Mouse (Mus musculus) olfactory bulb, adult 2 months (tissue): ENCODE data around the gene Cd247. TPM values are rescaled to one million over a fixed set of nuclear protein-coding genes. Genes with fewer than 3 reads are reported as not detected.

Experiments used
- H3K27ac ChIP-seq: fragments of 200-500 bp; 2 replicates; pipeline ENCODE4 v1.5.1; 2012; ENCODE audit warnings: low read depth, low read length; ENCODE audit not compliant: insufficient read depth
- H3K4me1 ChIP-seq: fragments of 200-500 bp; 2 replicates; pipeline ENCODE4 v1.6.1; 2012; ENCODE audit warnings: low read length; ENCODE audit not compliant: control insufficient read depth, insufficient read depth
- H3K4me3 ChIP-seq: fragments of 200-500 bp; 2 replicates; pipeline ENCODE4 v1.5.1; 2012; ENCODE audit warnings: mild to moderate bottlenecking, low read depth, low read length, moderate library complexity; ENCODE audit not compliant: insufficient read depth
- CTCF ChIP-seq: fragments of 200-500 bp; IDR thresholded peaks from 2 replicates; pipeline ENCODE4 v1.5.1; 2012; ENCODE audit warnings: low read depth, mild to moderate bottlenecking, low read length, moderate library complexity; ENCODE audit not compliant: insufficient read depth
- POLR2A ChIP-seq: fragments of 200-500 bp; IDR thresholded peaks from 2 replicates; pipeline ENCODE4 v1.6.1; 2012; ENCODE audit warnings: mild to moderate bottlenecking, low read depth, low read length, moderate library complexity; ENCODE audit not compliant: insufficient read depth
- WGBS: fragments of 180-500 bp; shearing (Covaris S2); methylation state at CpG from one replicate; pipeline ENCODE4 v1.1.7; 2018; 5-methylcytosine and 5-hydroxymethylcytosine counted together
- polyA plus RNA-seq: library from polyadenylated mRNA; stranded (reverse); fragments of >200 nt; gene quantifications from 2 replicates; pipeline ENCODE4 v1.2.4, GENCODE M21; 2012; ENCODE audit warnings: low replicate concordance; ENCODE audit not compliant: missing spikeins, insufficient read depth, insufficient read length

Gene Cd247
- polyA plus RNA-seq, 1 experiment, result 189 TPM

- TF ChIP-seq CTCF (no peak), POLR2A (no peak)
- Histone ChIP-seq H3K4me3 (no peak overlapping the region), H3K4me1 (no peaks in the 10 kb centered on the region), H3K27ac (no peak overlapping the region)
- 95% methylated on average over 2 of the region's 2 CpGs for WGBS
Observed at GRCm38 (mm10) chr1:165908153-165908552, 119.7 kb downstream of the Cd247 start.

GRCm38 (mm10) chr1:165908806-165909205, 120.3 kb downstream of the Cd247 start:
- Histone ChIP-seq H3K4me1 (no peaks in the 10 kb centered on the region), H3K27ac (no peak overlapping the region), H3K4me3 (no peak overlapping the region)
- WGBS, result 84% methylated on average over 3 of the region's 3 CpGs
- TF ChIP-seq CTCF (no peak), POLR2A (no peak)

GRCm38 (mm10) chr1:165909471-165909870, 121.0 kb downstream of the Cd247 start:
- H3K27ac ChIP-seq, result no peak overlapping the region
- no peak overlapping the region for H3K4me3 ChIP-seq
- 87% methylated on average over 3 of the region's 3 CpGs for WGBS
- H3K4me1 ChIP-seq, result no peaks in the 10 kb centered on the region
- TF ChIP-seq CTCF (no peak), POLR2A (no peak)

- WGBS, result 26% methylated on average over 2 of the region's 2 CpGs
- H3K4me3 ChIP-seq, result no peak overlapping the region
- no peaks in the 10 kb centered on the region for H3K4me1 ChIP-seq
- H3K27ac ChIP-seq, result no peak overlapping the region
- TF ChIP-seq CTCF (no peak), POLR2A (no peak)
Observed at GRCm38 (mm10) chr1:165913720-165914415, 125.4 kb downstream of the Cd247 start.

- H3K4me3 ChIP-seq, result no peak overlapping the region
- 49% methylated on average over 2 of the region's 2 CpGs for WGBS
- H3K4me1 ChIP-seq, result no peaks in the 10 kb centered on the region
- no peak overlapping the region for H3K27ac ChIP-seq
- TF ChIP-seq CTCF (no peak), POLR2A (no peak)
Observed at GRCm38 (mm10) chr1:165914416-165914801, 125.9 kb downstream of the Cd247 start.

- TF ChIP-seq CTCF, result no peak
- no peak for TF ChIP-seq POLR2A
- H3K27ac ChIP-seq, result no peak overlapping the region
- no peaks in the 10 kb centered on the region for H3K4me1 ChIP-seq
- WGBS, result 85% methylated on average over 3 of the region's 3 CpGs
- H3K4me3 ChIP-seq, result no peak overlapping the region
Observed at GRCm38 (mm10) chr1:165921026-165921425, 132.5 kb downstream of the Cd247 start.

GRCm38 (mm10) chr1:165922488-165922887, 134.0 kb downstream of the Cd247 start:
- no peaks in the 10 kb centered on the region for H3K4me1 ChIP-seq
- 73% methylated on average over 1 of the region's 1 CpGs for WGBS
- TF ChIP-seq POLR2A (no peak), CTCF (no peak)
- no peak overlapping the region for H3K27ac ChIP-seq
- H3K4me3 ChIP-seq, result no peak overlapping the region

- Histone ChIP-seq H3K27ac (no peak overlapping the region), H3K4me1 (no peaks in the 10 kb centered on the region), H3K4me3 (no peak overlapping the region)
- WGBS, result 84% methylated on average over 2 of the region's 2 CpGs
- TF ChIP-seq POLR2A (no peak), CTCF (no peak)
Observed at GRCm38 (mm10) chr1:165925207-165925606, 136.7 kb downstream of the Cd247 start.

Other genes starting within 250 kb of the Cd247 start
- gene Mpzl1, start 154.1 kb upstream of the Cd247 start, polyA plus RNA-seq, result not detected in 2 replicates
- gene Rcsd1, start 78.9 kb upstream of the Cd247 start, polyA plus RNA-seq, result 138 and 395 TPM in 2 replicates
- gene Creg1, start 24.9 kb upstream of the Cd247 start, polyA plus RNA-seq, result not detected in 2 replicates
- 81.5 TPM in 1 of 2 replicates, not detected in the other for gene Pou2f1, start 214.0 kb downstream of the Cd247 start, polyA plus RNA-seq